Mouse (Mus musculus) lung, embryonic 14.5 days (tissue): ENCODE results near the gene Sec24a. TPM values are rescaled to one million over a fixed set of nuclear protein-coding genes. Genes with fewer than 3 reads are reported as not detected.

Experiments used
- ATAC-seq: fragments of 200-750 bp; cut with Nextera tagmentation; 2 replicates; pipeline ENCODE4 v1.8.0; 2017; ENCODE audit warnings: mild to moderate bottlenecking, moderate TSS enrichment, moderate library complexity; ENCODE audit not compliant: insufficient read depth
- DNase-seq: peaks from one replicate; pipeline ENCODE4 v3.0.0-alpha.2; 2015
- H3K27ac ChIP-seq: fragments of 300-500 bp; sonication (generic); 2 replicates; pipeline ENCODE4 v1.5.1; 2014; ENCODE audit warnings: low read depth, mild to moderate bottlenecking, moderate library complexity
- H3K27me3 ChIP-seq: fragments of 300-500 bp; sonication (generic); 2 replicates; pipeline ENCODE4 v1.6.1; 2014; ENCODE audit warnings: low read length, control low read depth; ENCODE audit not compliant: insufficient read depth
- H3K36me3 ChIP-seq: fragments of 300-500 bp; sonication (generic); 2 replicates; pipeline ENCODE4 v1.6.1; 2014; ENCODE audit warnings: control low read depth; ENCODE audit not compliant: insufficient read depth
- H3K4me1 ChIP-seq: fragments of 300-500 bp; sonication (generic); 2 replicates; pipeline ENCODE4 v1.6.1; 2014; ENCODE audit warnings: antibody characterized with exemption, control low read depth; ENCODE audit not compliant: insufficient read depth
- H3K4me2 ChIP-seq: fragments of 300-500 bp; sonication (generic); 2 replicates; pipeline ENCODE4 v1.6.1; 2014; ENCODE audit warnings: mild to moderate bottlenecking
- H3K4me3 ChIP-seq: fragments of 300-500 bp; sonication (generic); 2 replicates; pipeline ENCODE4 v1.5.1; 2014; ENCODE audit warnings: low read depth, low read length
- H3K9ac ChIP-seq: fragments of 300-500 bp; sonication (generic); 2 replicates; pipeline ENCODE4 v1.6.1; 2014
- H3K9me3 ChIP-seq: fragments of 300-500 bp; sonication (generic); 2 replicates; pipeline ENCODE4 v1.6.1; 2016; ENCODE audit warnings: low read depth, low read length, control low read depth
- CTCF ChIP-seq: IDR thresholded peaks from 2 replicates; pipeline ENCODE4 v1.5.1; 2016; ENCODE audit warnings: antibody characterized with exemption, low read depth
- WGBS: fragments of 180-500 bp; shearing (Covaris S2); extraction: QIAGEN DNeasy Blood & Tissue Kit; methylation state at CpG from one replicate; pipeline ENCODE4 v1.1.7; 2014; 5-methylcytosine and 5-hydroxymethylcytosine counted together
- polyA plus RNA-seq: library from polyadenylated mRNA; unstranded; fragments of >200 nt; fragmentation: Nextera tagmentation; extraction: Ambion mirVana; gene quantifications from 2 replicates; pipeline ENCODE4 v1.2.1, GENCODE M21; 2014

The Sec24a gene
- polyA plus RNA-seq, 1 experiment from 2014 or later: 16.3 TPM

GRCm38 (mm10) chr11:51649111-51649888 is 114.1 kb downstream of the Sec24a start:
- Histone ChIP-seq H3K9me3 (no peaks in the 10 kb centered on the region), H3K9ac (peak overlapping the region; percentile 78), H3K36me3 (peaks cover 14% of the 10 kb centered on the region), H3K27ac (peak overlapping the region; percentile 72), H3K4me3 (peak overlapping the region; percentile 68), H3K4me2 (peak overlapping the region; percentile 97), H3K4me1 (peaks cover 8% of the 10 kb centered on the region; the same call in 1 of the 2 replicates), H3K27me3 (no peaks in the 10 kb centered on the region; the same call in 1 of the 2 replicates)
- ATAC-seq: no peak
- no peak for DNase-seq
- no peak for TF ChIP-seq CTCF
- 35% methylated on average over 11 of the region's 11 CpGs for WGBS

- ATAC-seq (no peak), DNase-seq (peak; percentile 33)
- peak overlapping the region; percentile 78 for H3K9ac ChIP-seq
- no peaks in the 10 kb centered on the region; the same call in 1 of the 2 replicates for H3K27me3 ChIP-seq
- no peak for TF ChIP-seq CTCF
- peak overlapping the region; percentile 97 for H3K4me2 ChIP-seq
- H3K36me3 ChIP-seq: peaks cover 21% of the 10 kb centered on the region
- H3K4me3 ChIP-seq: peak overlapping the region; percentile 68
- no peaks in the 10 kb centered on the region for H3K9me3 ChIP-seq
- H3K27ac ChIP-seq: peak overlapping the region; percentile 72
- H3K4me1 ChIP-seq: peaks cover 8% of the 10 kb centered on the region; the same call in 1 of the 2 replicates
- WGBS: 14% methylated on average over 3 of the region's 3 CpGs
Measured at GRCm38 (mm10) chr11:51648566-51648965, 114.9 kb downstream of the Sec24a start.

- Histone ChIP-seq H3K9ac (no peak overlapping the region), H3K27me3 (no peaks in the 10 kb centered on the region; the same call in 1 of the 2 replicates), H3K27ac (peak overlapping the region; percentile 80), H3K4me3 (0 out of 2 replicates have a peak overlapping the region, but pooled peaks have one; percentile 12), H3K4me1 (peaks cover 8% of the 10 kb centered on the region; the same call in 1 of the 2 replicates), H3K36me3 (peaks cover 33% of the 10 kb centered on the region), H3K4me2 (peak overlapping the region; percentile 97), H3K9me3 (no peaks in the 10 kb centered on the region)
- 71% methylated on average over 15 of the region's 15 CpGs for WGBS
- TF ChIP-seq CTCF: no peak
- ATAC-seq: peak; percentile 45; the same call in 1 of the 2 replicates
- peak; percentile 61 for DNase-seq
Measured at GRCm38 (mm10) chr11:51646751-51647667, 116.4 kb downstream of the Sec24a start.

- Histone ChIP-seq H3K4me3 (no peak overlapping the region), H3K4me1 (peaks cover 8% of the 10 kb centered on the region; the same call in 1 of the 2 replicates), H3K4me2 (no peak overlapping the region), H3K27me3 (no peaks in the 10 kb centered on the region; the same call in 1 of the 2 replicates), H3K36me3 (peaks cover 33% of the 10 kb centered on the region), H3K9ac (no peak overlapping the region; the same call in 1 of the 2 replicates), H3K9me3 (no peaks in the 10 kb centered on the region), H3K27ac (peak overlapping the region; percentile 50)
- ATAC-seq (no peak), DNase-seq (no peak)
- no peak for TF ChIP-seq CTCF
- WGBS: 71% methylated on average over 7 of the region's 7 CpGs
Measured at GRCm38 (mm10) chr11:51646245-51646644, 117.2 kb downstream of the Sec24a start.

GRCm38 (mm10) chr11:51645293-51645692 is 118.1 kb downstream of the Sec24a start:
- ATAC-seq (0 out of 2 replicates have a peak, but pooled peaks have one; percentile 19), DNase-seq (peak; percentile 61)
- H3K9ac ChIP-seq: no peak overlapping the region
- peaks cover 33% of the 10 kb centered on the region for H3K36me3 ChIP-seq
- H3K4me1 ChIP-seq: peaks cover 8% of the 10 kb centered on the region; the same call in 1 of the 2 replicates
- H3K27ac ChIP-seq: no peak overlapping the region; the same call in 1 of the 2 replicates
- H3K4me2 ChIP-seq: peak overlapping the region; percentile 10; the same call in 1 of the 2 replicates
- no peak overlapping the region for H3K4me3 ChIP-seq
- no peaks in the 10 kb centered on the region for H3K9me3 ChIP-seq
- no peaks in the 10 kb centered on the region; the same call in 1 of the 2 replicates for H3K27me3 ChIP-seq
- WGBS: 41% methylated on average over 13 of the region's 13 CpGs
- TF ChIP-seq CTCF: no peak

- 75% methylated on average over 16 of the region's 16 CpGs for WGBS
- Histone ChIP-seq H3K4me1 (peaks cover 8% of the 10 kb centered on the region; the same call in 1 of the 2 replicates), H3K9ac (no peak overlapping the region), H3K36me3 (peaks cover 33% of the 10 kb centered on the region), H3K27me3 (no peaks in the 10 kb centered on the region; the same call in 1 of the 2 replicates), H3K9me3 (no peaks in the 10 kb centered on the region), H3K4me3 (no peak overlapping the region), H3K4me2 (peak overlapping the region; percentile 1; the same call in 1 of the 2 replicates), H3K27ac (no peak overlapping the region)
- TF ChIP-seq CTCF: no peak
- no peak for DNase-seq
- ATAC-seq: no peak
Measured at GRCm38 (mm10) chr11:51644217-51644616, 119.2 kb downstream of the Sec24a start.
